Mouse (Mus musculus): ENCODE data around the gene Rgl3. TPM values are rescaled to one million over a fixed set of nuclear protein-coding genes. Genes with fewer than 3 reads are reported as not detected.

Gene Rgl3
- total RNA-seq (2021), result 1 to 10 TPM; 1.3 to 1.4 TPM

- DNase-seq, result peak; percentile 46 to 62
- intact Hi-C loops (cut with DNase I), result no loop called here
These were observed at the start of gene Rgl3 for GRCm38 (mm10) chr9:21989230-21990110. Gene Rgl3 (minus strand): TSS chr9:21989446.

- DNase-seq, result no peak
- intact Hi-C loops (cut with DNase I), result no loop called here
These were observed 48.6 kb upstream of the Rgl3 start for GRCm38 (mm10) chr9:22037826-22038225.

- intact Hi-C loops (cut with DNase I), result no loop called here
- no peak for DNase-seq
These were observed 46.2 kb upstream of the Rgl3 start for GRCm38 (mm10) chr9:22035300-22036044.

- no peak for DNase-seq
- intact Hi-C loops (cut with DNase I), result no loop called here
These were observed 41.1 kb upstream of the Rgl3 start for GRCm38 (mm10) chr9:22030386-22030785.

- no peak for DNase-seq
- intact Hi-C loops (cut with DNase I), result no loop called here
These were observed 39.2 kb upstream of the Rgl3 start for GRCm38 (mm10) chr9:22028467-22028866.

- intact Hi-C loops (cut with DNase I), result no loop called here
- no peak for DNase-seq
These were observed 35.3 kb upstream of the Rgl3 start for GRCm38 (mm10) chr9:22024592-22024991.

GRCm38 (mm10) chr9:22017208-22017825, 28.1 kb upstream of the Rgl3 start:
- intact Hi-C loops (cut with DNase I), result no loop called here
- no peak for DNase-seq

- DNase-seq, result no peak
- intact Hi-C loops (cut with DNase I), result no loop called here
These were observed 27.0 kb upstream of the Rgl3 start for GRCm38 (mm10) chr9:22016245-22016644.

- DNase-seq, result no peak
- intact Hi-C loops (cut with DNase I), result no loop called here
These were observed 23.5 kb upstream of the Rgl3 start for GRCm38 (mm10) chr9:22012731-22013130.

GRCm38 (mm10) chr9:22011055-22011454, 21.8 kb upstream of the Rgl3 start:
- DNase-seq, result no peak
- intact Hi-C loops (cut with DNase I), result no loop called here

GRCm38 (mm10) chr9:22004546-22004945, 15.3 kb upstream of the Rgl3 start:
- intact Hi-C loops (cut with DNase I), result no loop called here
- DNase-seq, result no peak

GRCm38 (mm10) chr9:22003163-22003554, 13.9 kb upstream of the Rgl3 start:
- intact Hi-C loops (cut with DNase I), result no loop called here

GRCm38 (mm10) chr9:22002194-22003162, 13.2 kb upstream of the Rgl3 start, which contains the start of the genes Ccdc151 and Prkcsh:
Gene Ccdc151 (minus strand): TSS chr9:22002634.
Gene Prkcsh (plus strand): TSS chr9:22002806.
- intact Hi-C loops (cut with DNase I), result no loop called here
- DNase-seq, result peak; percentile 99 to 100

More at GRCm38 (mm10) chr9:22003163-22003554, 13.9 kb upstream of the Rgl3 start:
- DNase-seq, result no peak

- intact Hi-C loops (cut with DNase I), result no loop called here
- no peak for DNase-seq
These were observed 12.4 kb upstream of the Rgl3 start for GRCm38 (mm10) chr9:22001633-22002032.

GRCm38 (mm10) chr9:22000296-22000695, 11.1 kb upstream of the Rgl3 start:
- no peak for DNase-seq
- intact Hi-C loops (cut with DNase I), result no loop called here

GRCm38 (mm10) chr9:21996178-21996867, 7.1 kb upstream of the Rgl3 start:
- no peak for DNase-seq
- intact Hi-C loops (cut with DNase I), result no loop called here

GRCm38 (mm10) chr9:21992227-21992626, 3.0 kb upstream of the Rgl3 start:
- intact Hi-C loops (cut with DNase I), result no loop called here
- DNase-seq, result no peak

GRCm38 (mm10) chr9:21988421-21989101, 685 bp downstream of the Rgl3 start:
- no peak for DNase-seq
- intact Hi-C loops (cut with DNase I), result no loop called here

Data from heart, postnatal 10 days (tissue).